Mouse (Mus musculus) lung, adult 2 months (tissue): ENCODE measurements at regions not wholly inside any gene's neighbourhood (a gene's known extent, or its start where the extent isn't known, plus 50 kb on each side); places are given as distances from the start of the nearest gene placed in this dataset.

Experiments used
- CTCF ChIP-seq: fragments of 200-500 bp; IDR thresholded peaks from 2 replicates; pipeline ENCODE4 v1.5.1; 2011; ENCODE audit warnings: mild to moderate bottlenecking, low read length, control low read depth; ENCODE audit not compliant: insufficient read depth
- POLR2A ChIP-seq: fragments of 200-500 bp; IDR thresholded peaks from 2 replicates; pipeline ENCODE4 v1.6.1; 2011; ENCODE audit warnings: low read depth, mild to moderate bottlenecking, control low read depth, low read length, borderline replicate concordance; ENCODE audit errors: extremely low read depth

GRCm38 (mm10) chr13:51004827-51005226 is 95.9 kb upstream of the Spin1 start:
- no peak for TF ChIP-seq CTCF
- no peak for TF ChIP-seq POLR2A
